Mouse (Mus musculus) hindlimb bud, embryonic 11.5 days (tissue): ENCODE data around the gene Higd1c.
"Not testable (repeated sequence)": the region's sequence is repeated elsewhere in the genome, so short reads cannot be mapped to it uniquely, and the experiment has no call there.

Source experiments
- DNase-seq: peaks from one replicate; pipeline ENCODE4 v3.0.0-alpha.2; 2012; ENCODE audit warnings: low read depth, low spot score; ENCODE audit errors: extremely low spot score

Higd1c gene

DNA sequence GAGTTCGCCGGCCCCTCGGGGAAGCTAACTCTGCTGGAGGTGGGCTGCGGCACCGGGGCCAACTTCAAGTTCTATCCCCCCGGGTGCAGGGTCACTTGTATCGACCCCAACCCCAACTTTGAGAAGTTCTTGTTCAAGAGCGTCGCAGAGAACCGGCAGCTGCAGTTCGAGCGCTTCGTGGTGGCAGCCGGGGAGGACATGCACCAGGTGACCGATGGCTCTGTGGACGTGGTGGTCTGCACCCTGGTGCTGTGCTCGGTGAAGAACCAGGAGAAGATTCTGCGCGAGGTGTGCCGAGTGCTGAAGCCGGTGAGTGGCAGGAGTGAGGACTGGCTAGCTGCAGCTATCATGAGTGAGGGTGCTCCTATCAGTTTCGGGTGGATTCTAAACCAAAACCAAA lies 10.9 kb upstream of the Higd1c start:
- DNase-seq: not testable (repeated sequence)

DNA sequence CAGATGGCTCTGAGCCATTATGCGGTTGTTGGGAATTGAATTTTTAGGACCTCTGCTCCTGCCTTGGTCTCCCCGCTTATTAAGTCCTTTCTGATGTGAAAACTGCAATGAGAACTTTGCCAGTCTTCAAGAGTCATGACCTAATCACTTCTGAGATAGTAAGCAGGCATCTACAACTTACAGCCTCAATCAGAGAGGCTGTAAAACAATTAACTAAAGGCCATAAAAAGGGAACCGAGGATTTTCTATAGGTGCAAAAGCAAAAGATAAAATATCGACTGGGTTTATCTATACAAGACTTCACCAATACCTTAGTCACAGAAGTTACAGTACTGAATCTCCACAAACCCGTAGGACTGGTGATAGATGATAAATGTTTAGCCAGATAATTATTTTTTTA lies 8.5 kb upstream of the Higd1c start:
- no peak for DNase-seq

DNA sequence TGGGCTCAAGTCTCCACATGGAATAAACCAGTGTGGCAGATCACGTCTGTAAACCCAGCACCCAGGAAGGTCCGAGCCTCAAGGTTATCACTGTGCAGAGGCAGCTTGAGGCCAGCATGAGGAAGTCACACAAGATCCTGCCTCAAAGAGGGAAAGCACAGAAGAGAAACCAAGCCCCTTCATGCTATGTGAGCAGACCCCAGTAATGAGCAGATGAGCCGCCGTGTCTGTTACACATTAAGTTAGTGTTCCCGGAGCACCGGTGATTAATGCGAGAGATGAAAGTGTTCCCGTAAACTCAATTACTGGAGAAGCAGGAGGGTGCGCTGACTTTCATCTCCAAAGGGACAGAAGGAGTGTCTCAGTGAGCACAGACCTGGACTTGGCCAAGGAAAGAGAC lies 1.6 kb downstream of the Higd1c start:
- not testable (repeated sequence) for DNase-seq

DNA sequence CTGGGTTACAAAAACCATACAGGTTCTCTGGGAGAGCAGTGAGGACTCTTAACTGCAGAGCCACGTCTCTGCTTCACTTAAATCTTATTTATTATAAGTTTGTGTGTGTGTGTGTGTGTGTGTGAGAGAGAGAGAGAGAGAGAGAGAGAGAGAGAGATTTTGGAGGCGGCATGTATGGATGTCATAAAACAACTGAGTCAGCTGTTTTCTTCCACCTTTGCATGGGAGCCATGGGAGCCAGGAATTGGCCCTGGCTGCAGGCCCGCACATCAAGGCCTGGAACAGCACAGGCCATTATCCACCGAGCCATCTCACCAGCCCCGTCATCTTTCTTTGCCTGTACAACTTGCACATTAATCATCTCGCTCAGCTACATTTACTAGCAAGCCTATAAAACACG lies 2.8 kb downstream of the Higd1c start:
- DNase-seq: no peak

DNA sequence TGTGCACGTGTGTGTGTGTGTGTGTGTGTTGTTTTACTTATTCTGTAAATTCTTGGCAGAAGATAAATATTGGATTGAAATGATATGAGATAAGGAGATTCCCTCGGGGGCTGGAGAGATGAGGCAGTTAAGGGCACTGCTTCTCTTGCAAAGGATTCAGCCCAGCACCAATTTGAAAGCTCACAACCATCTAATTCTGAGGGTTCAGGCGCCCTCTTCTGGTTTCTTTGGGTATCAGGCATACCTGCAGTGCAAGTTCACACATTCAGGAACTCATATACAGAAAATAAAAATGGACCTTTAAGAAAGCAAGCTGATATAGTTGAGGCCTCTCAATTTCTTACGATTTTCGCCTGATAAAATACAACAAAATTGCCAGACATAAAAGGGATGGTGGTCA lies 10.7 kb downstream of the Higd1c start:
- DNase-seq: peak; percentile 39

DNA sequence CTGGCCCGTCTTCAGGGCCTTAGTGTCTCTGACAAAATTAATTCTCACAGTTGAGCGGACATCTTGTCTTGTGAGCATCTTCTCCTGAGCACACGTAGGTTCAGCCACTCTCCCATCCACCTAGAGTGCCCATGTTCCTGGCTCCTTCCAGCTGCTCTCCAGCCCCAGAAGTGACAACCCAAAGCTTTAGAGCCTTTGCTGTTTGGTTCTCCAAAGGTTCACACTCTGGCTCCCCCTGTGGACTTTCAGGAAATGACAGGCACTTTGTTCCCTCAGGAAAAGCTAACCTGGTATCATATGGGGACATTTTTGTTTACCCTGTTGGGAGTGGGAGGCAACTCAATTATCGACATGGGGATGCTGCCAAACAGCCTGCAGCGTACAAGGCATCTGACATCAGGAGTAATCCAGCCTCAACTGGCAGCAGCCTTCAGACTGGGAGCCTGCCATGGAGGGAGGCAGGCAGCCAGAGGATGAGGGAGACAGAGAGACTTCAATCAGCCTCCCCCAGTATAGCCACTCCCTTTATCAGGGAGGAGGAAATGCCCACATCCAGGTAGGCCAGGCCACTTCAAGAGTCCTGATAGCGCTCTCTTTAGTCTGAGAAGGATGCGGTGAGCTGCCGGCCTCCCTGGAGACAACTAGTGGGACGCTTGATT lies 13.6 kb downstream of the Higd1c start:
- not testable (repeated sequence) for DNase-seq

DNA sequence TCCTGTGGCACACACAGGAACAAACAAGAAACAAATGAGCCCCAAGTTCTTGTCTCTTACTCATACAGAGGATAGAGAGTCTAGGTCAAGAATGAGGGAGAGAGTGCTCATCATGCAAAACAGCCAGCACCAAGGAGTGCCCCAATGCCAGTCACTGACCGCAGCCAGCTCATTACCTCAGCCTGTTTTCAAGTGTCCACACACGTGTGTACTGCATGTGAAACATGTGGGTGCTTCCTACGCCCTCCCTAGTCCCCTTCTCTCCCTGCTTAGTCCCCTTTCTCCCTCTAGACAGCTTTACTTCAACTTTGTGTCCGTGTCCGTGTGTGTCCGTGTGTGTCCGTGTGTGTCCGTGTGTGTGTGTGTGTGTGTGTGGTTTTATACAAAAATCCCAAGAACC lies 15.3 kb downstream of the Higd1c start:
- DNase-seq: no peak

DNA sequence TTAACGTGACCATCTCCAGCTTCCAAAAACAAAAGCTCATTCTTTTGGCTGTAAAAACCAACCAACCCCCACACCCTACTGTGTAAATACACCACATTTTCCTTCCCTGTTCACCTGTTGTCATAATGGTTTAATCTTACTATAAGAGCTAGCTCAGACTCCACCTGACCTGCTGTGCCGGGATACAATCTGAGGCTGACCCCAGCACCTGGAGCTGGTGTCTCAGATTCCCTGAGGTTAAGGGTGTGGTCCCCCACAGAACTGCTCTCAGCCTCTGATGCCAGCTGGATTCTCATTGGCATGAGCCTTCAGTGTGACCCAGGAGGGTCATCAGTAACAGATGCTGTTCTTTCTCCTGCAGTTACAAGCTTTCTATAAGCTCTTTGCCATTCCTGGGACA lies 15.8 kb downstream of the Higd1c start:
- DNase-seq: no peak

DNA sequence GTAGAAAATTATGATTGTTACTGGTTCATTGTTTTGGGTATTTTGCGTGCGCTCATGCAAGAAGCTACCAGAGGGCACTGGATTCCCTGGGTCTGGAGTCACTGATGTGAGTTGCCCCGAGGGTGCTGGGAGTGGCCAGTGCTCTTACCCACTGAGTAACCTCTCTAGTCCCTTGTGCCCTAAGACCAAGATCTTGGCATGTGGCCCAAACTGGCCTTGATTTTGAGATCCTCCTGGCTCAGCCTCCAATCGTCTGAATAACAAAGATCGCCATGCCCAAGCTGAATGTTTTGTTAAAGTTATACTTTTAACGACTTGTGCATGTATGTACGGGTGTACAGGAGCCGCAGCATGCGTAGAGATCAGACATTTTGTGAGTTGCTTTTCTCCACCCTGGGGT lies 21.4 kb downstream of the Higd1c start:
- DNase-seq: no peak

DNA sequence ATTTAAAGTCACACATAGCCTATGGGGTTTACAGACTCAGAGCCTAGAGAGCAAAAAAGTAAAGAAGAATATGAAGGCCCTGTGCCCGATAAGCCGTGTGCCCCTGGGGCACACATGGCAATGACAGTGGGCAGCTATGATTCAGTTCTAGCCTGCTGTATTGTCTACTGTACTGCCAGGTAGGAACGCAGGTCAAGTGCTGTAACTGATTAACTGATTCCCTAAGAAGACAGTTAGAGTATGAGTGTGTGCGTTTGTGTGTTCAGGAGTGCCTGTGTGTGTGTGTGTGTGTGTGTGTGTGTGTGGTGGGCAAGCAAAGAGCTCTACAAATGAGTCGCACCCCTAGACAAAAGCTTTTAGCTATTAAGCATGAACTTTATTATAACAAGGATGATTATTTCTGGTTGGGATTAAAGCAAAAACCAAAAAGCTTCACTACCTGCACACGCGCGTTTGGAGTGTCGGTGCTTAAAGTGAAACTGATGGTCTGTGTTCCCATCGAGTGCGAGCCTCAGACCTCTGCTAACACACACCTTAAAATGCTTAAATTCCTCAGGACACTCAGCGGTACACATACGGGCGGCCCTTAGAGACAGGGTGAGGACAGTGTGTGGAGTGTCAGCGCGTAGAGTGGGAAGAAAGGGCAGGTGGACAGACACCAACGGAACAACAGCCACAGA lies 23.3 kb downstream of the Higd1c start:
- no peak for DNase-seq

DNA sequence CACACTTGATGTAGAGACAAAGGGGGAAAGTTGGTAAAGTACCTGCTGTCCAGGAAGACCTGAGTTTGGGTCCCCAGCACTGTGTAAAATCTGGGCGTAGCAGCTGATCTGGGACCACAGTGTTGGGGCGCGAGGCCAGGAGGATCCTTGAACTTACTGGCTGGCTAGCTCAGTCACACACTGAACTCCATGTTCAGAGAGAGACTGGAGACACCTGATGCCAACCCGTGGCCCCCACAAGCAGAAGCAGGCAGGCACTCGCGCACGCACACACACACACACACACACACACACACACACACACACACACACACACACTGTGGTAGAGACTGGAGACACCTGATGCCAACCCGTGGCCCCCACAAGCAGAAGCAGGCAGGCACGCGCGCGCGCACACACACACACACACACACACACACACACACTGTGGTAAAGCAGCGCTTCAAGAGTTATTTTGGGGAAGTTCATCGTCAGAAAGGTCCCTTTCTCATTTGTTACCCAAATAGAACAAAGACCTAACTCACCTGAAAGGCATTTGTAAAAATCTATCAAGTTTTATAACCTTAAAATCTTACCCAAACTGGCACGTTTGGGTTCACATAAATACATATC lies 24.0 kb downstream of the Higd1c start:
- no peak for DNase-seq

DNA sequence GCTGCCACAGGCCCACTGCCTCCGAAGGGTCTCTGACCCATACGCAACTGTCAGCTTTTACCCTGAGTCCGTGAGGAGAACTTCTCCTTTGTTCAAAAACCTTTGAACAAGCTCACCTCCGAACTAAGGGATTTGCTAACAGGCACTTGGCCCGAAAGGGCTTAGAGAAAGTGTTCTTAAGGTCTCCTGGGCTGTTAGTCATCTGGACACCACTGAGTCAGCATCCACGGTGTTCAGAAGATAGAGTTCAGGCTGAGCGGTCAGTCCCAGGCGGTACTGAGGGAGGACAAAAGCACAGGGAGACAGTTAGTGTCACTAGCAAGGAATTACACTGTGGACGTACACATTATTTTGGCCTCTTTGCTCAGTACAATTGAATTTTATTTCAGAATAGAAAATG lies 24.5 kb downstream of the Higd1c start:
- DNase-seq: no peak

DNA sequence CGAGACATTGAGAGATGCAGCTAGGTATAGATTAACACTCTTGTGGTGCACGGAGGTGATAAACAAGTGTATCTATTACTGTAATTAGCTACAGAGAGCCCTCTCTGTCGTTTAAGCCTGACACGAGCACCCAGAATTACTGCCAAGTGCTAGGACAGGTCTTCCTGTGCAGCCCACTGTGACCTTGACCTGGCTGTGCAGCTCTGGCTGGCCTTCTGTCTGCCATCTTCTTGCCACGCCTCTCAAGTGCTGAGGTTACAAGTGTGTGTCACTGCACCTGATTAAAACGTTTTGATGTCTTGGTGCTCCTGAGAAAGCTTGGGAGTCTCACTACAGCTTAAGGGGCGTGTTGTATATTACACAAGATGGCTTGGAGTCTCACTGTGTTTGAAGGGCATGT lies 26.7 kb downstream of the Higd1c start:
- no peak for DNase-seq

DNA sequence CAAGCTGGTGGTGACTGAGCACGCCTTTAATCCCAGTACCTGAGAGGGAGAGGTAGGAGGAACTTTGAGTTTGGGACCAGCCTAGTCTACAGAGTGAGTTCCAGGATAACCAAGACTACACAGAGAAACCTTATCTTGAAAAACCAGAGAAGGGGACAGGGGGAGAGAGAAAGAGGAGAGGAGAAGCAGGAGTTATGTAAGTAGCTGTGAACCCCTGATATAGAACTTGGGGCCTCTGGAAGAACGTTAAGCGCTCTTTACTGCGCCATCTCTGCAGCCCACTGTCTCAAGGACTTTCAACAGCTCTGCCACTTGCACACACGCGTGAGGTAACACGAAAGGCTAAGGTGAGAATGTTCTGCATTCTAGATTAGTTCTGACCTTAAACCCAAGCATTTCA lies 27.3 kb downstream of the Higd1c start:
- DNase-seq: no peak

DNA sequence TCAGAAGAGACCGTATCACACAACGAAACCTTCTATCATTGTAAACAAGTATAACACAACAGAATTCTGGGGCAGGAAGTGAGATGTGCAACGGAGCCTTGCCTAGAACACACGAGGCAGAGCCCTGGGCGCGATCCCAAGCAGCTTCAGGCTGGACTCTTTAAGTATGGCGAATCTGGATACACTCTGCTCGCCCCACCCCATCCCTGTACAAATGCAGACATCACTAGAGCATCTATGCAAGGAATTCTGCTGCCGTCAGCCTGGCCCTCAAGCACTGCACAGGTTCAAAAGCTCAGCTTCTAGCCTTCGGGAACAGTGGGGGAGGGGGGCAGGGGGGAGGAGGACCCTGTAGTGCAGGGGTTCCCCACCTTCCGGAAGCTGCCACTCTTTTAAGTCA lies 28.7 kb downstream of the Higd1c start:
- no peak for DNase-seq

DNA sequence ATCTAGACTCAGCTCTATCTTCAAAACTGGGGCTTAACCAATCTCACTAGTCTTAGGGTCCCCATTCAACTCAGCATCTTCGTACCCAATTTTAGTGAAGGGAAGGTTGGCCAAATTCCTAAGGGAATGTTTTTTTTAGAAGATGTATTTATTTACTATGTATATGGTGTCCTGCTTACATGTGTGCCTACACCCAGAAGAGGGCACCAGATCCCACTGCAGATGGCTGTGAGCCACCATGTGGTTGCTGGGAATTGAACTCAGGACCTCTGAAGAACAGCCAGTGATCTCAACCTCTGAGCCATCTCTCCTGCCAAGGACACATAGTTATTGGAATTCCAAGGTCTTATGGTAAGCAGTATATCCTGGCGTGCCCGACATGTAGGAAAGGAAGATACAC lies 31.2 kb downstream of the Higd1c start:
- DNase-seq: no peak

DNA sequence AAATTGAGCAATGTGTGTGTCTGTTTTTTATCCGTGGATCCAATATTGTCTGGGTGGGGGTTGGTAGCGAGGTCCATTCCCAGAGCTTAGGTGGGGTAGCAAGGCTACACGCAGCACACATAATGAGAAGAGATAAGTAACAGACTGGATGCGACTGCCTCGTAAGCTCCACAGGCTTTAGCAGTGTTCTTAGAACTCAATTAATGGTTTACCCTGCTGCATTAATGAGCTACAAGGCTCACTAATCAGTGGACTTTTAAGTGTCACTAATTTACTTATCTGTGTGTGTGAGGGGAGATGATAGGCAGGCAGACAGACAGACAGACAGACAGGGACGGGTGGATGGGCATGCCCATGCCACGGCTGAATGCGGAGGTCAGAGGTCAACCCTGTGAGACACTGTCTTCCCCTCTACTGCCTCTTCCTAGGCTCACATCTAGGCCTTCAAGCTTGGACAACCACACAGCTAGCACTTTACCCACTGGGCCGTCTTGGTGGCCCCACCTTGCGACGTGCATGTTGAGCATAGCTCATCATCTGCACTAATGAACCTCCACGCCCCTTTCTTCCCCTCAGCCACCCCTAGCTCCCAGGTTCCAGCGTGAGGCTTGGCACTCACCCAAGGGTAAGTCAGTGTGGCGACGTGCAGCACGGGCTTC lies 36.4 kb downstream of the Higd1c start:
- no peak for DNase-seq

DNA sequence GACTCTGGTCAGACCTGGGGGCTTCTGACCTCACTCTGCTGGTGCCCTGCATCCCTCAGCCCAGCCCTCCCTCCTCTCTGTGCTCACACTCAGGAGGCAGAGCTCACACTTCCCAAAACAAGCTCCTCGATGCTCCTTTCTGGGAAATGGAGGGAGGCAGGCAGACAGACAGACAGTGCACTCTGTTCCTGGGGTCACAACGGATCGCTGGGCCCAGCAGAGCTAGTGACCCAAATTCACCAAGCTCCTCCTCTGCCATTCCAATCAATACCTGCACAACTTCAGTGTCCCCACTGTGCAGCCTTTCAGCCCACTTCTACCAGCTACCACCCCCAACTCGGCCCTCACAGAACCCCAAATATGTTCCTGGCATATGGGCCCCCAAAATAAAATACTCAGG lies 37.5 kb downstream of the Higd1c start:
- no peak for DNase-seq

DNA sequence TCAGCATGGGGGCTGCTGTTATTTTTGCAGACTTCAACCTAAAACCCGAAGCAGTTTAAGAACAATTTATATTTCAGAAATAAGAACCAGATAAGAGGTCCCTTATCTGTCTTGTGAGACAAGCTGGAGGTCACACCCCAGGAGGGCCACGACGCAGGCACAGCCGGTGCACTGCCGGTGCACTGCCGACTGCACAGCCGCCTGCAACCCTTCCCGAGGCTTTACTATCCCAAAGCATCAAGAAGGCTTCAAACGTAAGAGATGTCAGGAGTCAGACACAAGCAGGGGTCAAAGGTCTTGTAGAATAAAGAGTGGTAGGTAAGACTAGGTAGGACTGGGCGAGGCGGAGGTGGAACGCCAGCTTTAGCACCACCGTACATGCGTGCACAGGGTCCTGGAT lies 38.0 kb downstream of the Higd1c start:
- DNase-seq: no peak

DNA sequence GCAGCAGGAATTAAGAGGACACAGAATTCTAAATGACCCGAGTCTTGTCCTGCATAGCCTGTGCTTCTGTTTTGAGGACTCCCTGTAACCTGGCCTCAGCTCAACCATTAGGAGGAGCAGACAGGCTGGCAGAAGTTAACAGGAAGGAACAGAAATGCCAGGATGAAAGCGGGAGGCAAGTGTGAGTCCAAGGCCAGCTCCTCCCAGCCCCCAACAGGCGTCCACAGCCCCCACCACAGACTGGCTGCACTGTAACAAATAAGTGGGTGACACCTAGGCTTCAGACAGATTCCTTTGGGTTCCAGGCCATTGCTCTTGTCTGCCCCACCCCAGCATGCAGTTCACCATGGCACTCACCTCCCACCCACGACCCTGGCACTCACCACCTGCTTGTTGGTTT lies 38.5 kb downstream of the Higd1c start:
- DNase-seq: no peak

DNA sequence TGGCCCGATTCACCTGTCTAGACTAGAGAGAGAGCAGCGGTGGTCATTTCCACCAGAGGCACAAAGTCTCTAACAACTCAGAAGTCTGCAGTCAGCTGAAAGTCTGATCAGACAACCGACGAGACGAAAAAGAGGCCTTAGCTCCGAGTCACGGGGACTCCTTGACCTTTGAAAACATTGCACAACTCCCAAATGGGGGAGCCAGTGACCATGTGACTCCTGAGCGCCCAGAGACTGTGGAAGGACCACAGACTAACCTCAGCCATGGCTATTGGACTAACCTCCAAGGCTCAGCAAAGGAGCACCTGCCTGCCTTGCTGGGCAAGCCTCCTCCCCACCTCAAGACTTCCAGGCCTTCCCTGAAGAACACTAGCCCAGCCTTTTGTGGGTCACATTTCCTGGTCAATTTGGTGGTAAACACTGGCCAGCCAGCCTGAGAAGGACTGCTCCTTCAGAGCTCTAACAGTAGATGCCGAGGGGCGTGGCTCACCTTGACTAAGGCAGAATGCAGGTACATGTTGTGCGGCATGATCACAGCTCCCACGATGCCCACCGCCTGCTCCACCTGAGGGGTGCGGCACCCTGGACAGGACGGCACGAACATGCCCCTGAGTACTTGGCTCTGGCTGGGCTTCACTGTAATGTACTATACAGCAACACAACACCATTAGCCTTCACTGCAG lies 39.1 kb downstream of the Higd1c start:
- no peak for DNase-seq

DNA sequence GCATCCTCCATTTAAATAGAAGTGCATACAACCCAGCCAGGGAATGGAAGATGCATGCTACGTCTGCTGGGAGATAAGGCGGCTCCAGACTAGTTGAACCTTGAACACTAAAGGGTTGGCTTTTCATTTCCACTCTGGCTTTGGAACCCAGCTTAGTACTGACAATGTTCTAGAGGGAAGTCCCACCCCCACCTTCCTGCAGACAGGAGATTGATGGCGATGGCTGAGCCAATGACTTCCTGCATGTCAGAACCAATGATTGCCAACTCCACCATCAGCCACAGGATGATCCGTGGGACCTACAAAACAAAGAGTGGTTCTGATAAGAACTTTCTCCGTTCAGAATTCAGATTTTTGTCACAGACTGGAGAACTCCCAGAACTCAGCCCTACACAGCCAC lies 41.7 kb downstream of the Higd1c start:
- DNase-seq: no peak
